Mouse (Mus musculus) hindbrain, embryonic 10.5 days (tissue): ENCODE data around the gene Lin7c. TPM values are rescaled to one million over a fixed set of nuclear protein-coding genes. Genes with fewer than 3 reads are reported as not detected.
"Not testable (repeated sequence)": the region's sequence is repeated elsewhere in the genome, so short reads cannot be mapped to it uniquely, and the experiment has no call there.

Source experiments
- DNase-seq: peaks from one replicate; pipeline ENCODE4 v3.0.0-alpha.2; 2017; ENCODE audit warnings: low spot score
- H3K27ac ChIP-seq: fragments of 300-500 bp; sonication (generic); 2 replicates; pipeline ENCODE4 v1.5.1; 2016; ENCODE audit warnings: mild to moderate bottlenecking, moderate library complexity
- H3K27me3 ChIP-seq: fragments of 300-500 bp; sonication (generic); 2 replicates; pipeline ENCODE4 v1.6.1; 2016; ENCODE audit warnings: mild to moderate bottlenecking; ENCODE audit not compliant: poor library complexity, insufficient read depth, severe bottlenecking
- H3K36me3 ChIP-seq: fragments of 300-500 bp; sonication (generic); 2 replicates; pipeline ENCODE4 v1.6.1; 2016; ENCODE audit warnings: mild to moderate bottlenecking, moderate library complexity
- H3K4me1 ChIP-seq: fragments of 300-500 bp; sonication (generic); replicated peaks from 2 replicates; pipeline ENCODE4 v1.6.1; 2016; ENCODE audit warnings: mild to moderate bottlenecking
- H3K4me3 ChIP-seq: fragments of 300-500 bp; sonication (generic); 2 replicates; pipeline ENCODE4 v1.5.1; 2016; ENCODE audit warnings: mild to moderate bottlenecking, moderate library complexity
- H3K9me3 ChIP-seq: fragments of 300-500 bp; sonication (generic); 2 replicates; pipeline ENCODE4 v1.6.1; 2016; ENCODE audit warnings: mild to moderate bottlenecking, moderate library complexity
- WGBS: fragments of 180-500 bp; shearing (Covaris S2); methylation state at CpG from one replicate; pipeline ENCODE4 v1.1.7; 2016; 5-methylcytosine and 5-hydroxymethylcytosine counted together
- polyA plus RNA-seq: library from polyadenylated mRNA; unstranded; fragments of >200 nt; fragmentation: Nextera tagmentation; extraction: Ambion mirVana; gene quantifications from 2 replicates; pipeline ENCODE4 v1.2.1, GENCODE M21; 2016

Lin7c gene
- 91.5 and 96.0 TPM in 2 replicates for polyA plus RNA-seq

GRCm38 (mm10) chr2:109890597-109890996, at the start of gene Lin7c:
Gene Lin7c (plus strand): TSS chr2:109890853.
- no peaks in the 10 kb centered on the region for H3K27me3 ChIP-seq
- WGBS, result under 1% methylated on average over 42 of the region's 42 CpGs
- H3K4me1 ChIP-seq, result peaks cover 13% of the 10 kb centered on the region
- H3K9me3 ChIP-seq, result 0 out of 2 replicates have a peak, but pooled peaks cover 2% of the 10 kb centered on the region
- DNase-seq, result peak; percentile 97
- H3K36me3 ChIP-seq, result peaks cover 16% of the 10 kb centered on the region
- H3K27ac ChIP-seq, result peak within 1 kb of the TSS; percentile 98
- H3K4me3 ChIP-seq, result peak within 1 kb of the TSS; percentile 94

GRCm38 (mm10) chr2:109846401-109846800, 44.3 kb upstream of the Lin7c start:
- Histone ChIP-seq H3K36me3 (no peaks in the 10 kb centered on the region), H3K4me1 (peaks cover 10% of the 10 kb centered on the region), H3K27me3 (no peaks in the 10 kb centered on the region), H3K27ac (no peak overlapping the region), H3K9me3 (no peaks in the 10 kb centered on the region), H3K4me3 (no peak overlapping the region)
- no peak for DNase-seq
- WGBS, result 76% methylated on average over 4 of the region's 4 CpGs

GRCm38 (mm10) chr2:109848305-109848704, 42.3 kb upstream of the Lin7c start:
- H3K27me3 ChIP-seq, result no peaks in the 10 kb centered on the region
- H3K27ac ChIP-seq, result peak overlapping the region; percentile 2; the same call in 1 of the 2 replicates
- WGBS, result 47% methylated on average over 4 of the region's 4 CpGs
- H3K4me1 ChIP-seq, result peaks cover 10% of the 10 kb centered on the region
- no peak overlapping the region for H3K4me3 ChIP-seq
- H3K9me3 ChIP-seq, result no peaks in the 10 kb centered on the region
- H3K36me3 ChIP-seq, result no peaks in the 10 kb centered on the region
- no peak for DNase-seq

GRCm38 (mm10) chr2:109848715-109849114, 41.9 kb upstream of the Lin7c start:
- Histone ChIP-seq H3K4me3 (no peak overlapping the region), H3K27ac (0 out of 2 replicates have a peak overlapping the region, but pooled peaks have one; percentile 51), H3K4me1 (peaks cover 10% of the 10 kb centered on the region), H3K27me3 (no peaks in the 10 kb centered on the region), H3K36me3 (no peaks in the 10 kb centered on the region), H3K9me3 (no peaks in the 10 kb centered on the region)
- DNase-seq, result peak; percentile 16
- 19% methylated on average over 8 of the region's 8 CpGs for WGBS

GRCm38 (mm10) chr2:109855601-109856000, 35.1 kb upstream of the Lin7c start:
- no peak overlapping the region for H3K4me3 ChIP-seq
- no peak for DNase-seq
- no peaks in the 10 kb centered on the region for H3K27me3 ChIP-seq
- WGBS, result 85% methylated on average over 5 of the region's 5 CpGs
- H3K4me1 ChIP-seq, result no peaks in the 10 kb centered on the region
- no peaks in the 10 kb centered on the region for H3K36me3 ChIP-seq
- H3K9me3 ChIP-seq, result no peaks in the 10 kb centered on the region
- H3K27ac ChIP-seq, result no peak overlapping the region

GRCm38 (mm10) chr2:109859671-109860070, 31.0 kb upstream of the Lin7c start:
- WGBS, result 79% methylated on average over 2 of the region's 2 CpGs
- Histone ChIP-seq H3K9me3 (no peaks in the 10 kb centered on the region), H3K4me1 (no peaks in the 10 kb centered on the region), H3K4me3 (no peak overlapping the region), H3K27ac (no peak overlapping the region), H3K36me3 (no peaks in the 10 kb centered on the region), H3K27me3 (no peaks in the 10 kb centered on the region)
- no peak for DNase-seq

GRCm38 (mm10) chr2:109860832-109861231, 29.8 kb upstream of the Lin7c start:
- Histone ChIP-seq H3K9me3 (no peaks in the 10 kb centered on the region), H3K4me1 (no peaks in the 10 kb centered on the region), H3K27ac (no peak overlapping the region), H3K27me3 (no peaks in the 10 kb centered on the region), H3K36me3 (no peaks in the 10 kb centered on the region), H3K4me3 (no peak overlapping the region)
- WGBS, result 91% methylated on average over 3 of the region's 3 CpGs
- no peak for DNase-seq

GRCm38 (mm10) chr2:109879429-109879828, 11.2 kb upstream of the Lin7c start:
- H3K9me3 ChIP-seq, H3K27ac ChIP-seq, H3K27me3 ChIP-seq, DNase-seq, H3K36me3 ChIP-seq, H3K4me1 ChIP-seq, H3K4me3 ChIP-seq: not testable (repeated sequence)
- 83% methylated on average over 4 of the region's 4 CpGs for WGBS

GRCm38 (mm10) chr2:109881111-109881510, 9.5 kb upstream of the Lin7c start:
- H3K9me3 ChIP-seq, result no peaks in the 10 kb centered on the region
- H3K4me1 ChIP-seq, result no peaks in the 10 kb centered on the region
- no peak overlapping the region for H3K4me3 ChIP-seq
- no peak overlapping the region for H3K27ac ChIP-seq
- H3K36me3 ChIP-seq, result no peaks in the 10 kb centered on the region
- no peak for DNase-seq
- no peaks in the 10 kb centered on the region for H3K27me3 ChIP-seq
- WGBS, result 56% methylated on average over 2 of the region's 2 CpGs

- DNase-seq, result no peak
- WGBS, result 62% methylated on average over 1 of the region's 1 CpGs
- Histone ChIP-seq H3K4me1 (no peaks in the 10 kb centered on the region), H3K9me3 (no peaks in the 10 kb centered on the region), H3K27ac (no peak overlapping the region), H3K36me3 (no peaks in the 10 kb centered on the region), H3K27me3 (no peaks in the 10 kb centered on the region), H3K4me3 (no peak overlapping the region)
These were observed 9.0 kb upstream of the Lin7c start for GRCm38 (mm10) chr2:109881625-109882024.

- Histone ChIP-seq H3K9me3 (no peaks in the 10 kb centered on the region), H3K27me3 (no peaks in the 10 kb centered on the region), H3K4me1 (no peaks in the 10 kb centered on the region), H3K27ac (no peak overlapping the region), H3K36me3 (no peaks in the 10 kb centered on the region), H3K4me3 (no peak overlapping the region)
- 80% methylated on average over 4 of the region's 4 CpGs for WGBS
- no peak for DNase-seq
These were observed 6.5 kb upstream of the Lin7c start for GRCm38 (mm10) chr2:109884106-109884505.

- no peak for DNase-seq
- H3K9me3 ChIP-seq, result no peaks in the 10 kb centered on the region
- WGBS, result 65% methylated on average over 4 of the region's 4 CpGs
- H3K4me3 ChIP-seq, result no peak overlapping the region
- H3K4me1 ChIP-seq, result no peaks in the 10 kb centered on the region
- no peak overlapping the region for H3K27ac ChIP-seq
- no peaks in the 10 kb centered on the region for H3K36me3 ChIP-seq
- no peaks in the 10 kb centered on the region for H3K27me3 ChIP-seq
These were observed 6.1 kb upstream of the Lin7c start for GRCm38 (mm10) chr2:109884507-109884906.

GRCm38 (mm10) chr2:109890068-109890467, 585 bp upstream of the Lin7c start:
- Histone ChIP-seq H3K27me3 (no peaks in the 10 kb centered on the region), H3K27ac (peak overlapping the region; percentile 98), H3K36me3 (peaks cover 11% of the 10 kb centered on the region), H3K9me3 (0 out of 2 replicates have a peak, but pooled peaks cover 2% of the 10 kb centered on the region), H3K4me3 (peak overlapping the region; percentile 94), H3K4me1 (peaks cover 13% of the 10 kb centered on the region)
- no peak for DNase-seq
- WGBS, result 35% methylated on average over 4 of the region's 4 CpGs

- under 1% methylated on average over 34 of the region's 34 CpGs for WGBS
These were observed 378 bp downstream of the Lin7c start for GRCm38 (mm10) chr2:109891031-109891430.

More at GRCm38 (mm10) chr2:109891031-109891430, 378 bp downstream of the Lin7c start:
- H3K36me3 ChIP-seq, result peaks cover 21% of the 10 kb centered on the region
- H3K27me3 ChIP-seq, result no peaks in the 10 kb centered on the region
- peak overlapping the region; percentile 94 for H3K4me3 ChIP-seq
- H3K4me1 ChIP-seq, result peaks cover 13% of the 10 kb centered on the region
- no peak for DNase-seq
- peak overlapping the region; percentile 98 for H3K27ac ChIP-seq
- H3K9me3 ChIP-seq, result 0 out of 2 replicates have a peak, but pooled peaks cover 2% of the 10 kb centered on the region
